Mouse (Mus musculus) CH12.LX (cell line): ENCODE data around the gene Pla2g16.

Experiments
- CTCF ChIP-seq, 2 experiments: IDR thresholded peaks in 1 of 2; conservative IDR thresholded peaks in 1 of 2; 2 replicates each; pipeline ENCODE4 v1.5.1; 2011 to 2012; ENCODE audit warnings: low read depth in 2 of 2, low read length in 2 of 2, improper control_type of control experiment in 1 of 2, inconsistent platforms in 1 of 2, mild to moderate bottlenecking in 1 of 2, moderate library complexity in 1 of 2
- POLR2A ChIP-seq: IDR thresholded peaks from 2 replicates; pipeline ENCODE4 v1.6.1; 2011; ENCODE audit warnings: low read depth, mild to moderate bottlenecking, improper control_type of control experiment, low read length
- ZMIZ1 ChIP-seq: IDR thresholded peaks from 2 replicates; pipeline ENCODE4 v1.6.1; 2012; ENCODE audit warnings: low read depth, mild to moderate bottlenecking, inconsistent platforms, low read length, improper control_type of control experiment
- ZNF384 ChIP-seq: IDR thresholded peaks from 2 replicates; pipeline ENCODE4 v1.6.1; 2012; ENCODE audit warnings: low read depth, low read length, improper control_type of control experiment, inconsistent platforms

DNA sequence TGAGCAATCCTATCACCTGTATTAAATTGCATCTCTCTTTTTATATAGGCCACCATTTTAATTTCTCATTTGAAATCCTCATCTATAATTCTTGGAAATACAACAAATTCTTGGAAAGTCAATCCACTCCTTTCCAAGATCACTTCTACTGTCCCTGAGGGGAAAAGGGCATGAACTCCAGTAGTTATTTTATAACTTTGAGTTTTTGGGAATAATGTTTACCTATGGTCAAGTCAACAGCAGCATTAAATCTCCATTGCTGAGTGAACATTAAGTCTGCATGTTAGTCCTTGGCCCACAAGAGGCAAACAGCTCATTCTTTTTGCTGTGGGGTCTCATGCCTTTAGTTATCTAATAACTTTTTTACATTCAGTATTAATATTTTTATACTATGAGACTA, 75.8 kb downstream of the Pla2g16 start:
- no peak for TF ChIP-seq CTCF (conservative IDR thresholded peaks at IDR 0.05 in 1 of 2, IDR thresholded peaks at IDR 0.05 in 1 of 2; ENCODE audit: low read depth in 2 of 2, low read length in 2 of 2)
- no peak for TF ChIP-seq ZNF384
- no peak for TF ChIP-seq ZMIZ1
- no peak for TF ChIP-seq POLR2A
